Mouse (Mus musculus) CD4-positive helper T cell, adult 2 months (primary cell): ENCODE results near the gene Smad6.

Source experiments
- DNase-seq: peaks from one replicate; pipeline ENCODE4 v3.0.0-alpha.2; 2012; ENCODE audit warnings: low read depth, missing footprints, low spot score

Gene Smad6

GRCm38 (mm10) chr9:64022562-64023366 is 905 bp upstream of the Smad6 start:
- peak; percentile 93 for DNase-seq

- DNase-seq, result peak; percentile 14
Measured at GRCm38 (mm10) chr9:64021319-64021850, 474 bp downstream of the Smad6 start.

DNA sequence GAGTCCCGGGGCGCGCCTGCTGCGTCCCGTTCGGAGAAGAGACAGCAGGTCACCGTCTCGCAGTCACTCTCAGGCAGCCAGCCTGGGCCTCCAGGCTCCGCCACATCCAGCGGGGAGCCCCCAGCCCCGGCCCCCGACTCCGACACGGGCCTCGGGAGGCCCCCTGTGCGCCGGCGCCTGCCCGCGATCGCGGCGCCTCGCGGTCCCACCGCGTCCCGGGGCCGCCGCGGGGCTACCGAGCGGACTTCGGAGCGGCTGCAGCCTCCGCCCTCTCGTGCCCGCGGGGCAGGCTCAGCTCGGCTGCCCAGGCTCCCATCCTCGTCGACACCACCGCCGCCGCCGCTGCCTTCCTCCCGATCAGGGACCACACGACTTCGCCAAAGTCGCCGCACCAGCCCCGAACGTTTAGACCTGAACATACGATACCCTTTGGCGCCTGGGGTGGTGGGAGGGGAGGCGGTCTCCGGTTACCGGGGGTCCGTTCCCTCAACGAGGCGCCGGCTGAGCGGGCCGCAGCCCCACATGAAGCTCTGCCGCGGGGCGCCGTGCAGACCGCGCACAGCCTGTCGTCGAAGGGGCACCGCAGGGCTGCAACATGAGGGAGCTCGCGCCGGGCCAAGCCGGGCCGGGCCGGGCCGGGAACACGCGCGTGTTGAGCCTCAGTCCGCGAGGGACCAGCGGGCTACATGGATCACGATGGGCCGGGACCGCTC is 1.1 kb downstream of the Smad6 start:
- DNase-seq, result peak; percentile 26

GRCm38 (mm10) chr9:64020171-64020605 is 1.7 kb downstream of the Smad6 start:
- DNase-seq, result peak; percentile 36

- DNase-seq, result no peak
Measured at GRCm38 (mm10) chr9:64019036-64019886, 2.6 kb downstream of the Smad6 start.

DNA sequence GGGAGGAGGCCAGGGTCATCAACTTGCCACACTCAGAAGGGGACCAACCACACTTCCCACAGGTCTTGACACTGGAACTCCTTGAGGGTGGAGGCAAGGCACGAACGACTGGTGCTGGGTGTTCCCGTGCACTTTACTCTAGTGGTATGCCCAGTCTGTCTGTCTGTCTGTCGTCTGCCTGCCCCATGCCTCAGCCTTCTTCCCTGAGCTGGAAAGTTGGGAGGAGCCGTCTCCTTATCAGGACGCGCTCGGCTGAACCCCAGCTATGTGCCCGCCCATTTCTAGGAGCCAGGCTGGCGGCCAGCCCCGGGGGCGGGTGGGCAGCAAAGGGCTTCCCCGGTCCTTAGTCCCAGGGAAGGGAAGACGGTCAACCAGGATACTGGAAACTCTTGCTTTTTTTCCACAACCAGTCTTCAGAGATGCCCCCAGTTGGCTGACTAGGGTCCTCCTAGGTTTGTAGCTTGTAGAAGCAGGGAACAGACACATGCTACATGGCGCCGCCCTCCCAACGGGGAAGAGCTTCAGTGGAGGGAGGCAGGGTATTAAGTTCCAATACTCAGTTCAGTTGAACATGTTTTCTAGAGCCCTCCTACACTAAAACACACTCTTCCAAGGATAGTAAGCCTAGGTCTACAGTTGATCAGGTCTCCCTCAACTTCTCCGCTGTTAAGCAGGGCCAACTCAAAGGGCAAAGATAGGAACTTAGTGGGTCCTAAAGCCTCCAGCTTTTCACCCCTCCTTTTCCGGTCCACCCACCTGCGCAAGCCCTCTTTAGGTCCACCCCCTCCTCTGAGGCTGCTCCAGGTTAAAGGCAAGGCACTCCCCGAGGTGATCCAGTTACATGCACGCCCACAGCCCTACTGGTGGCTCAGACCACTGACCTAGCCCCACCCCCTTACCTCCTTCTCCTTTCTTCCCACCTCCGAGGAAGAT is 3.7 kb downstream of the Smad6 start:
- DNase-seq, result no peak

DNA sequence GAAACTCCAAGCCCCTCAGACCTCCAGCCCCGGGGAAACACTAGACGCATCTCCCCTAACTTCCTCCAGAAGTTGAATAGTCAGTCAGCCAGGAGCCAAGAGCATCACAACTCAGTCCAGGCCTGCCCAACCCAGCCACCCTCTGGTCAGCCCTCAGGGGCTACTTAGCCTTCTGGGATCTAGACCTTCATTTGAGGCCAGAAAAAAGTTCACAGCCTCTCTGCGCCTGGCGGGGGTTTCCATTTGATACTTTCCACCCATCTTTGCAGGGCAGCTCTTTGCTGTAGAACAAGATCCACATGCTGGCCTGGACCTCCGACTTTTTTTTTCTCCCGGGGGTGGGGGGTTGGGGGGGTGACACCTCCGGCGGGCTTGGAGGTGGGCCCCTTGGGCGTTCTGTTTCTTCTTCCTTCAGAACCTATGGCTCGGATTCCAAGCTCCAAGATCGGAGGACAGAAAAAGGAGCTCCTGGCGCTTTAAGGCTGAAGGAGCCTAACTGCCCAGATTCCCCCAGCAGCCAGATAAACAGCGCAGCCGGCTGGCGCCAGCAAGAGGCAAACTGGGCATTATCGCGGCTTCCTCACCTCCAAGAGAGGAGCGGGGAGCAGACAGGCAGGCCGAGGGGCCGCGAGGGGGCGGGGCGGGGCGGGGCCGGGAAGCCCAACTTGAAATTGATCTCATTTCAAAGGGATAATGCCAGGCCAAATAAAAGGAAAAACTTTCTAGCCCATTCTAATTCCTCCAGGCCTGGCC is 5.0 kb downstream of the Smad6 start:
- no peak for DNase-seq

GRCm38 (mm10) chr9:64016092-64016491 is 5.8 kb downstream of the Smad6 start:
- no peak for DNase-seq

GRCm38 (mm10) chr9:64014801-64015200 is 7.1 kb downstream of the Smad6 start:
- DNase-seq, result no peak

- DNase-seq, result no peak
Measured at GRCm38 (mm10) chr9:64011356-64011755, 10.5 kb downstream of the Smad6 start.

GRCm38 (mm10) chr9:64002981-64003380 is 18.9 kb downstream of the Smad6 start:
- DNase-seq, result no peak

DNA sequence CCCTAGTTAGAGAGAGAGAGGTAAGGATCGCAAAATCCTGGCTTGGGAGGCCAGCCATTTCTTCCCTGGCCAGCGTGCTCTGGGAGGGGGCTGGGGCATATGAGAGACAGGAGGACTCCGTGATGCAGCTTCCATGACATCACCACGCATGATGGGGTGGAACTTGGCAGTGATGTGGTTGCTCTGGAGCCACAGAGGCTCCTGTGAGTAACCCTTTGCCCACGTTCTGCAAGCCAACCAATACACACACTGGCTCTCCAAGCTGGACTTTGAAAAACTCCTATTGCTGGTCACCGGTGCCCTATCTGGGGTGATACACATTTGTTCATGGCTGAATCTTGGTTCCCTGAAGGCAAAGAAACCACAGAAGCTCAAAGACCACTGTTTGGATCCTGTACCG is 20.8 kb downstream of the Smad6 start:
- DNase-seq, result no peak

GRCm38 (mm10) chr9:64000085-64000484 is 21.8 kb downstream of the Smad6 start:
- no peak for DNase-seq

GRCm38 (mm10) chr9:63999194-63999593 is 22.7 kb downstream of the Smad6 start:
- no peak for DNase-seq

DNA sequence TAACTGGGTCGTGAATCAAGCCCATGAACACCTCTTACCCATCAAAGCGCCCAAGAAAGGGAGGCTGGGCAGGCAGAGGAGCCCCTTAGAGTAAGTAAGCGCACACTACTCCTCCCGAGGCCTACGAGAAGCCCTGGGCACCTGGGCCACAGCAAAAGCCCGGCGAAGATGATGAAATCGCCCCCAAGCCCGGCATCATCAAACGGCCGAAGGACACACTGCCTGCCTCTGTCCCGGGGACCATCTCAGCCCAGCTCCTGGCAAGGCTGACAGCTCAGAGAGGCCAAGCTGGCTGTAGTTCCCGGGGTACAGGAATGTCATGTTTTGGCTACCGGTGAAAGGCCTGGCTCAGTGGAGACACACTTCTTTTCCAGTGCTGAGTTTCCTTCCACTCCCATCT is 23.8 kb downstream of the Smad6 start:
- no peak for DNase-seq

DNA sequence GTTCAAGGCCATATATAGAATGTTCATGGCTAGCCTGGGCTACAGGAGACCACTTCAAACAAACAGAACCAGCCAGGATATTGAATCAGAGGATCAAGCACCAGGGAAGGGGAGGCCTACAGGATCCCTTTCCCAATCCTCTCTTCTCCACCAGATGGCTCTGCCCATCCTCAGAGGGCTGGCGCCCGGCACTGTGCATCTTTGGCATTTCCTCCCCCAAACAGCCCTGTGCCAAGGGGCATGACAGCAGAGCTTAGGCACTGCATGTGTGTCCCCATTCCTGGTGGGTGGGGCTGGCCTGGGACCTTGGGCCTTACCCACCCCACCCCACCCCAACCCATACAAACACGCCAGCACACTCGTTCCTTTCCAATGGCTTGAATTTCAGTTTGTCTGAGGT is 24.4 kb downstream of the Smad6 start:
- no peak for DNase-seq

- DNase-seq, result no peak
Measured at GRCm38 (mm10) chr9:63993256-63993655, 28.6 kb downstream of the Smad6 start.

DNA sequence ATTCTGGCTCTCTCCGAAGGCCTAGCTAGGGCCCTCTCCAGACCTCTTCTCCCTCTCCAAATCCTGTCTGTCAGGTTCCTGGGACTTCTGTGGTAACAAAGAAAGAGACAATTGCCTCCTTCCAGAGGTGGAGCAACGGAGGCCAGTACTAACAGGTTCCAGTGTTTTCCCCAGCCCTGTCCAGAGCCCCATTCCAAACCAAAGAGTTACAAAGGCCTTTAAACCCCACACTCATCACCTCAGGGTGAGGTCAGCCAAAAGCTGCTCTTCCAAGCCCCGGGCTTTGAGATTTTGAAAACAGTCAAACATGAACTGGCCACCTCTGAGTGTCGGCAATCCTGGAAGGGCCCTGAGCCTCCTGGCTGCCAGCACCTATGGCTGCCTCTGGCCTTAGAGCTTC is 29.1 kb downstream of the Smad6 start:
- DNase-seq, result no peak

GRCm38 (mm10) chr9:63991193-63991592 is 30.7 kb downstream of the Smad6 start:
- no peak for DNase-seq

- peak; percentile 19 for DNase-seq
Measured at GRCm38 (mm10) chr9:63989641-63990040, 32.2 kb downstream of the Smad6 start.
